Mouse (Mus musculus) kidney, adult 11 months (tissue): ENCODE results near the gene Vopp1.

ENCODE experiments used
- DNase-seq: peaks from one replicate; pipeline ENCODE4 v3.0.0; 2022

Gene Vopp1

GRCm38 (mm10) chr6:57782658-57783057, 42.3 kb downstream of the Vopp1 start:
- no peak for DNase-seq

GRCm38 (mm10) chr6:57780359-57780758, 44.6 kb downstream of the Vopp1 start:
- DNase-seq, result no peak

GRCm38 (mm10) chr6:57773792-57774191, 51.2 kb downstream of the Vopp1 start:
- no peak for DNase-seq

- DNase-seq, result no peak
Observed at GRCm38 (mm10) chr6:57770467-57771190, 54.3 kb downstream of the Vopp1 start.

- no peak for DNase-seq
Observed at GRCm38 (mm10) chr6:57768948-57769525, 55.9 kb downstream of the Vopp1 start.

GRCm38 (mm10) chr6:57767112-57767868, 57.7 kb downstream of the Vopp1 start:
- DNase-seq, result no peak

GRCm38 (mm10) chr6:57766287-57766686, 58.7 kb downstream of the Vopp1 start:
- no peak for DNase-seq

- no peak for DNase-seq
Observed at GRCm38 (mm10) chr6:57765095-57765878, 59.7 kb downstream of the Vopp1 start.

- DNase-seq, result no peak
Observed at GRCm38 (mm10) chr6:57763054-57763453, 61.9 kb downstream of the Vopp1 start.

- DNase-seq, result no peak
Observed at GRCm38 (mm10) chr6:57753962-57754759, 70.8 kb downstream of the Vopp1 start.

- no peak for DNase-seq
Observed at GRCm38 (mm10) chr6:57745748-57746129, 79.2 kb downstream of the Vopp1 start.

- DNase-seq, result no peak
Observed at GRCm38 (mm10) chr6:57744974-57745747, 79.8 kb downstream of the Vopp1 start.

GRCm38 (mm10) chr6:57744123-57744522, 80.8 kb downstream of the Vopp1 start:
- no peak for DNase-seq

- no peak for DNase-seq
Observed at GRCm38 (mm10) chr6:57743333-57743732, 81.6 kb downstream of the Vopp1 start.

GRCm38 (mm10) chr6:57742749-57743148, 82.2 kb downstream of the Vopp1 start:
- DNase-seq, result no peak

GRCm38 (mm10) chr6:57721347-57721746, 103.6 kb downstream of the Vopp1 start:
- no peak for DNase-seq

- DNase-seq, result no peak
Observed at GRCm38 (mm10) chr6:57711726-57712125, 113.2 kb downstream of the Vopp1 start.

GRCm38 (mm10) chr6:57706721-57707120, 118.2 kb downstream of the Vopp1 start:
- no peak for DNase-seq

- no peak for DNase-seq
Observed at GRCm38 (mm10) chr6:57703703-57704102, 121.3 kb downstream of the Vopp1 start.

- peak; percentile 96 for DNase-seq
Observed at GRCm38 (mm10) chr6:57702743-57703499, 122.0 kb downstream of the Vopp1 start.

GRCm38 (mm10) chr6:57702376-57702742, 122.6 kb downstream of the Vopp1 start, which contains the start of gene Lancl2:
Gene Lancl2, plus strand, starts transcription at chr6:57702540.
- DNase-seq, result no peak
